Mouse (Mus musculus) cerebellum, adult 2 months (tissue): ENCODE measurements around the gene Igsf8.

Source experiments
- CTCF ChIP-seq: fragments of 200-500 bp; IDR thresholded peaks from 2 replicates; pipeline ENCODE4 v1.5.1; 2011; ENCODE audit warnings: low read depth, mild to moderate bottlenecking, control low read depth, low read length, moderate library complexity, borderline replicate concordance; ENCODE audit not compliant: insufficient read depth
- POLR2A ChIP-seq: fragments of 200-500 bp; IDR thresholded peaks from 2 replicates; pipeline ENCODE4 v1.6.1; 2011; ENCODE audit warnings: low read length, control low read depth, borderline replicate concordance; ENCODE audit not compliant: insufficient read depth

DNA sequence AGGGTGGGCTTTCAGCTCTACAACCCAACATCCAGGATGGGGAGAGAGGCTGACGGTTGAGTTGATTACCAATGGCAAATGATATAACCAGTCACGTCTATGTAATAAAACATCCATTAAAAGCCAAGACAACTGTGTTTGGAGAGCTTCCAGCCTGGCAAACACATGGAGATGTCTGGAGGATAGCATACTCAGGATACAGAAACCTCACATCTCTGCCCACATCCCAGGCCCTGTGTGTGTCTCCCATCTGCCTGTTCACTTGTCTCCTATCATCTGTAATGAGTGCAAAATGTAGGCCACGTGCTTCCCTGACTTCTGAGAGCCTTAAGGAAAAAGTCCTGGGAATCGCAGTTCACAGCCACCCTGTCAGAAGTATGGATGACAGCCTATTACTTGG, 14.2 kb upstream of the Igsf8 start:
- TF ChIP-seq CTCF (no peak), POLR2A (no peak)
